Mouse (Mus musculus) stomach, postnatal 0 days (tissue): ENCODE data around the gene Tmem252. TPM values are rescaled to one million over a fixed set of nuclear protein-coding genes. Genes with fewer than 3 reads are reported as not detected.

Experiments used
- ATAC-seq: fragments of 200-750 bp; cut with Nextera tagmentation; 2 replicates; pipeline ENCODE4 v1.8.0; 2017; ENCODE audit not compliant: low FRiP score, low TSS enrichment
- DNase-seq: peaks from one replicate; pipeline ENCODE4 v3.0.0-alpha.2; 2016; ENCODE audit warnings: low spot score
- H3K27ac ChIP-seq: fragments of 300-500 bp; sonication (generic); replicated peaks from 2 replicates; pipeline ENCODE4 v1.5.1; 2014; ENCODE audit warnings: mild to moderate bottlenecking, control low read depth
- H3K27me3 ChIP-seq: fragments of 300-500 bp; sonication (generic); 2 replicates; pipeline ENCODE4 v1.6.1; 2014; ENCODE audit warnings: low read length; ENCODE audit not compliant: control insufficient read depth, insufficient read depth
- H3K36me3 ChIP-seq: fragments of 300-500 bp; sonication (generic); 2 replicates; pipeline ENCODE4 v1.6.1; 2014; ENCODE audit warnings: low read length, mixed read lengths; ENCODE audit not compliant: control insufficient read depth, insufficient read depth
- H3K4me1 ChIP-seq: fragments of 300-500 bp; sonication (generic); replicated peaks from 2 replicates; pipeline ENCODE4 v1.6.1; 2014; ENCODE audit warnings: antibody characterized with exemption; ENCODE audit not compliant: control insufficient read depth, insufficient read depth
- H3K4me2 ChIP-seq: fragments of 300-500 bp; sonication (generic); replicated peaks from 2 replicates; pipeline ENCODE4 v1.6.1; 2014; ENCODE audit warnings: low read depth, mild to moderate bottlenecking, control low read depth, moderate library complexity
- H3K4me3 ChIP-seq: fragments of 300-500 bp; sonication (generic); 2 replicates; pipeline ENCODE4 v1.5.1; 2014; ENCODE audit warnings: low read depth, low read length, control low read depth
- H3K9ac ChIP-seq: fragments of 300-500 bp; sonication (generic); 2 replicates; pipeline ENCODE4 v1.6.1; 2014; ENCODE audit warnings: mild to moderate bottlenecking, low read length, control low read depth, mixed read lengths
- H3K9me3 ChIP-seq: fragments of 300-500 bp; sonication (generic); 2 replicates; pipeline ENCODE4 v1.6.1; 2016; ENCODE audit warnings: low read length; ENCODE audit not compliant: control insufficient read depth
- CTCF ChIP-seq: IDR thresholded peaks from 2 replicates; pipeline ENCODE4 v1.5.1; 2016; ENCODE audit warnings: antibody characterized with exemption, low read depth, mild to moderate bottlenecking, moderate library complexity
- EP300 ChIP-seq: optimal IDR thresholded peaks from 2 replicates; pipeline ENCODE3; 2016; ENCODE audit warnings: antibody characterized with exemption
- WGBS: fragments of 180-500 bp; shearing (Covaris S2); extraction: QIAGEN DNeasy Blood & Tissue Kit; methylation state at CpG from one replicate; pipeline ENCODE4 v1.1.7; 2014; 5-methylcytosine and 5-hydroxymethylcytosine counted together
- polyA plus RNA-seq: library from polyadenylated mRNA; unstranded; fragments of >200 nt; fragmentation: Nextera tagmentation; extraction: Ambion mirVana; gene quantifications from 2 replicates; pipeline ENCODE4 v1.2.1, GENCODE M21; 2015

Gene Tmem252
- polyA plus RNA-seq, 1 experiment from 2014 or later: 5.8 TPM

GRCm38 (mm10) chr19:24640982-24641381 is 32.8 kb upstream of the Tmem252 start:
- TF ChIP-seq CTCF (no peak), EP300 (no peak)
- 84% methylated on average over 6 of the region's 6 CpGs for WGBS
- Histone ChIP-seq H3K4me3 (no peak overlapping the region), H3K27ac (no peak overlapping the region), H3K9ac (no peak overlapping the region), H3K27me3 (no peaks in the 10 kb centered on the region), H3K36me3 (no peaks in the 10 kb centered on the region), H3K4me2 (no peak overlapping the region), H3K9me3 (no peaks in the 10 kb centered on the region), H3K4me1 (no peaks in the 10 kb centered on the region)
- no peak for ATAC-seq
- no peak for DNase-seq

GRCm38 (mm10) chr19:24644971-24645370 is 28.8 kb upstream of the Tmem252 start:
- no peaks in the 10 kb centered on the region for H3K36me3 ChIP-seq
- H3K4me1 ChIP-seq: no peaks in the 10 kb centered on the region
- H3K9me3 ChIP-seq: no peaks in the 10 kb centered on the region
- no peak overlapping the region for H3K27ac ChIP-seq
- ATAC-seq: no peak
- H3K27me3 ChIP-seq: no peaks in the 10 kb centered on the region
- no peak for DNase-seq
- 61% methylated on average over 10 of the region's 10 CpGs for WGBS
- H3K9ac ChIP-seq: no peak overlapping the region
- TF ChIP-seq CTCF (no peak), EP300 (no peak)
- H3K4me2 ChIP-seq: no peak overlapping the region
- no peak overlapping the region for H3K4me3 ChIP-seq

- Histone ChIP-seq H3K4me2 (no peak overlapping the region), H3K27ac (no peak overlapping the region), H3K4me3 (no peak overlapping the region), H3K27me3 (no peaks in the 10 kb centered on the region), H3K9ac (no peak overlapping the region), H3K36me3 (no peaks in the 10 kb centered on the region), H3K9me3 (no peaks in the 10 kb centered on the region), H3K4me1 (no peaks in the 10 kb centered on the region)
- 72% methylated on average over 8 of the region's 8 CpGs for WGBS
- ATAC-seq (no peak), DNase-seq (no peak)
- TF ChIP-seq CTCF: no peak
- TF ChIP-seq EP300: no peak
Measured at GRCm38 (mm10) chr19:24646162-24646829, 27.5 kb upstream of the Tmem252 start.

- Histone ChIP-seq H3K9ac (no peak overlapping the region), H3K4me3 (no peak overlapping the region), H3K4me1 (no peaks in the 10 kb centered on the region), H3K9me3 (no peaks in the 10 kb centered on the region), H3K27ac (no peak overlapping the region), H3K36me3 (no peaks in the 10 kb centered on the region), H3K27me3 (no peaks in the 10 kb centered on the region), H3K4me2 (no peak overlapping the region)
- 62% methylated on average over 8 of the region's 8 CpGs for WGBS
- no peak for DNase-seq
- no peak for ATAC-seq
- TF ChIP-seq EP300: no peak
- no peak for TF ChIP-seq CTCF
Measured at GRCm38 (mm10) chr19:24648016-24648415, 25.8 kb upstream of the Tmem252 start.

GRCm38 (mm10) chr19:24650428-24650827 is 23.4 kb upstream of the Tmem252 start:
- Histone ChIP-seq H3K9ac (no peak overlapping the region), H3K4me2 (no peak overlapping the region), H3K4me1 (no peaks in the 10 kb centered on the region), H3K36me3 (no peaks in the 10 kb centered on the region), H3K27me3 (no peaks in the 10 kb centered on the region), H3K9me3 (no peaks in the 10 kb centered on the region), H3K27ac (no peak overlapping the region), H3K4me3 (no peak overlapping the region)
- 76% methylated on average over 8 of the region's 8 CpGs for WGBS
- ATAC-seq (no peak), DNase-seq (no peak)
- TF ChIP-seq EP300 (no peak), CTCF (no peak)

GRCm38 (mm10) chr19:24651595-24651994 is 22.2 kb upstream of the Tmem252 start:
- Histone ChIP-seq H3K27me3 (no peaks in the 10 kb centered on the region), H3K36me3 (no peaks in the 10 kb centered on the region), H3K9me3 (no peaks in the 10 kb centered on the region), H3K4me1 (no peaks in the 10 kb centered on the region), H3K27ac (no peak overlapping the region), H3K4me3 (no peak overlapping the region), H3K4me2 (no peak overlapping the region), H3K9ac (no peak overlapping the region)
- TF ChIP-seq EP300 (no peak), CTCF (no peak)
- 66% methylated on average over 2 of the region's 2 CpGs for WGBS
- no peak for ATAC-seq
- no peak for DNase-seq
